Mouse (Mus musculus) intestine, embryonic 15.5 days (tissue): Measurements from ENCODE around the gene Ldhd. TPM values are rescaled to one million over a fixed set of nuclear protein-coding genes. Genes with fewer than 3 reads are reported as not detected.
A peak's percentile ranks its signal among the peaks of the same experiment; 100 is the strongest.

Experiments
- ATAC-seq: fragments of 200-750 bp; cut with Nextera tagmentation; 2 replicates; pipeline ENCODE4 v1.8.0; 2017; ENCODE audit warnings: moderate TSS enrichment, moderate library complexity
- H3K27ac ChIP-seq: fragments of 300-500 bp; sonication (generic); 2 replicates; pipeline ENCODE4 v1.5.1; 2015; ENCODE audit warnings: mild to moderate bottlenecking, inconsistent platforms
- H3K27me3 ChIP-seq: fragments of 300-500 bp; sonication (generic); replicated peaks from 2 replicates; pipeline ENCODE4 v1.6.1; 2015; ENCODE audit warnings: inconsistent platforms
- H3K36me3 ChIP-seq: fragments of 300-500 bp; sonication (generic); 2 replicates; pipeline ENCODE4 v1.6.1; 2015; ENCODE audit warnings: inconsistent platforms
- H3K4me1 ChIP-seq: fragments of 300-500 bp; sonication (generic); replicated peaks from 2 replicates; pipeline ENCODE4 v1.6.1; 2015; ENCODE audit warnings: inconsistent platforms
- H3K4me2 ChIP-seq: fragments of 300-500 bp; sonication (generic); replicated peaks from 2 replicates; pipeline ENCODE4 v1.6.1; 2015; ENCODE audit warnings: mild to moderate bottlenecking, inconsistent platforms
- H3K4me3 ChIP-seq: fragments of 300-500 bp; sonication (generic); replicated peaks from 2 replicates; pipeline ENCODE4 v1.5.1; 2015; ENCODE audit warnings: inconsistent platforms
- H3K9ac ChIP-seq: fragments of 300-500 bp; sonication (generic); 2 replicates; pipeline ENCODE4 v1.6.1; 2015; ENCODE audit warnings: inconsistent platforms
- H3K9me3 ChIP-seq: fragments of 300-500 bp; sonication (generic); 2 replicates; pipeline ENCODE4 v1.6.1; 2016; ENCODE audit warnings: inconsistent platforms
- WGBS: fragments of 180-500 bp; shearing (Covaris S2); methylation state at CpG from one replicate; pipeline ENCODE4 v1.1.7; 2015; 5-methylcytosine and 5-hydroxymethylcytosine counted together
- polyA plus RNA-seq: library from polyadenylated mRNA; unstranded; fragments of >200 nt; fragmentation: Nextera tagmentation; extraction: Ambion mirVana; gene quantifications from 2 replicates; pipeline ENCODE4 v1.2.1, GENCODE M21; 2015

Ldhd gene
- polyA plus RNA-seq, 1 experiment from 2014 or later = 1.6 TPM

GRCm38 (mm10) chr8:111626528-111626820, 3.7 kb downstream of the Ldhd start:
- Histone ChIP-seq H3K36me3 (no peaks in the 10 kb centered on the region), H3K4me2 (no peak overlapping the region), H3K9ac (no peak overlapping the region), H3K4me1 (peaks cover 9% of the 10 kb centered on the region; the same call in 1 of the 2 replicates), H3K9me3 (no peaks in the 10 kb centered on the region), H3K27ac (no peak overlapping the region), H3K4me3 (no peak overlapping the region), H3K27me3 (no peaks in the 10 kb centered on the region)
- no peak for ATAC-seq
- 61% methylated on average over 8 of the region's 8 CpGs for WGBS

DNA sequence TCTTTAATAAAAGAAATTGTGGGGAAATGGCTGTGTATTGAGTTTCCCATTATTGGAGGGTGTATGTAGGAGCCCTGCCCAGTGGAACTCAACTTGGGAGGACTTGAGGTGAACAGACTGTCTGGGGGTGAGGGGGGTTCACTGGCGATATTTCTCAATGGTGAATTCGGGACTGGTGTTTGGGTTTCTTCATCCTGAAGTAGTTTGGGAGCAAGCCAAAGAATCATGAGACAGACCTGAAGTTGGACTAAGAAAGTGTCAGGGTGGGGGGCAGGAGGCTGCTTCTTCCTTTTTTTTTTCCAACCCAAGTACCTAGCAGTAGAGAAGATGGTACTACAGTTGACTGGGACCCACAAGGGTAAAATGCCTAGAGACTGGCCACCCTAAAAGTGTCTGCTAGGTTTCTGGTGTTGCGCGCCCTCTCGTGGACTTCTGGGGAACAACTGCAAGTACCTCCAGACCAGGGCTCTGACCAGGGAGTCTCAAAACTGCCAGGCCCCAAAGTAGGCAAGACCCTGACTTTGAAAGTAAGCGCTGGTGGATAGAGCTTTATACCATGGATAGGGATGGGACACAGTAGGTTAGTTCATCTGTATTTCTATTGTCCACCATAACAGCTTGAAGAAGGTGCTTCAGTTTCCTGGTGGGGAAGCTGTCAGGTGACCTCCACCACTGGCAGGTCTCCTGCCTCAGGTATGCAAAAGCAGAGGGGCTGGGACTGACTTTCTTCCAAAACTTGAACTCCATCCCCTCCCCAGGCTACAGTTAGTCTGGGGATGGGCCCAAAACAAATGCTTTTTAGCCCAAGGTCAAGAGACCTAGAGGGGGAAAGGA, 4.3 kb downstream of the Ldhd start:
- WGBS = 27% methylated on average over 6 of the region's 6 CpGs
- no peak overlapping the region for H3K4me2 ChIP-seq
- no peak; the same call in 1 of the 2 replicates for ATAC-seq
- H3K9me3 ChIP-seq = no peaks in the 10 kb centered on the region
- peaks cover 9% of the 10 kb centered on the region; the same call in 1 of the 2 replicates for H3K4me1 ChIP-seq
- H3K36me3 ChIP-seq = no peaks in the 10 kb centered on the region
- H3K27me3 ChIP-seq = no peaks in the 10 kb centered on the region
- no peak overlapping the region for H3K9ac ChIP-seq
- H3K4me3 ChIP-seq = no peak overlapping the region
- H3K27ac ChIP-seq = no peak overlapping the region

DNA sequence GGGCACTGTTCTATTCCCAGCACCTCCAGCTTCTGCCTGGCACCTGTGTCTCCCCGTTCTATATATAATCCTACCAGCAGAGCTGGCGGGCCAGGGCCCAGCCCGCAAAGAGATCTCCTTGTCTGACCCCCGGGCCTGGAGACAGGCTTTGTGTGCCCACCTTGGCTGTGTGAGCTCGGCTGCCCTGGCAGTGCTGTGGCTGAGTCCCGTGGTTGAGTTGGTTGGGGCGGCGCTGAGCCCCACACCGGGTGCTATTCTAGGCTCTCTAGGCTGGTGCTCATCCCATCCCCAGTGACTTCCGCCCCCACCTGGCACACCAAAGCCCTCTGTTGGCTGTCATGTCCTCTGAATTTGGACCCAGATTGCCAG, 5.3 kb downstream of the Ldhd start:
- Histone ChIP-seq H3K27me3 (no peaks in the 10 kb centered on the region), H3K36me3 (no peaks in the 10 kb centered on the region), H3K27ac (no peak overlapping the region), H3K4me3 (no peak overlapping the region), H3K9me3 (no peaks in the 10 kb centered on the region), H3K9ac (no peak overlapping the region), H3K4me2 (no peak overlapping the region), H3K4me1 (peaks cover 10% of the 10 kb centered on the region; the same call in 1 of the 2 replicates)
- 92% methylated on average over 10 of the region's 10 CpGs for WGBS
- ATAC-seq = no peak

DNA sequence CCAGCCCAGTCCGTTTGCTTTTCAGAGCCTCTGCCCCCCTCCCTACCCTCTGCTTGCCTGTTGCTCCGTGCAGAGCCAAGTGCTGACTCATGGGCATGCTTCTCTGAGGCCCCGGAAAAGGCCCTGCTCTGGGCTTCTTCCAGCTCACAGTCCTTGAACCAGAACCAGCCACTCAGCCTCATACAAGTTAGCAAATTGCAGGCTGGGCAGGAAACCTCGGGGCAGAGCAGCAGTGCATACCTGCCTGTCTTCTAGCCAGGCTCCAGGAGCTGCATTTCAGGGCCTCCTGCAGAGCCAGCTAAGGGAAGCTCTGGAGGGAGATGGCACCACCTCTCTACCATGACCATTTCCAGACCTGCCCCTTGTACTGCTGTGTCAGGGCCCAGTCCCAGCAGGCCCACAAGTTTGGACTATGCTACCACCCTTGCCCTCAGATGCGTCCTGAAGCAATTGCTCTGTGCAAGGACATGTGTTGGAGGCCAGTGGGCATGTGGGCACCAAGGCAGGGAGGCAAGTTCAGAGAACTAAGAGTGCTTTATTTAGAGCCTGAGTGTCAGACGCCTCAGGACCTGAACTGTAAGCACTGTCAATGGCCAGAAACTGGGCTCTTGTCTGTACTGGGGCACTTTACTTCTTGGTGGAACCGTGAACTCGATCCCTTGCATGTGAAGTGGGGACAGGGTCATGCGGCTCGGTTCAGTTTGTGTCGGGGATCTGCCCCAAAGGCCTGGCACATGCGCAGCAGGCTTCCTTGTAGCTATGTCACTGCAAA, 5.9 kb downstream of the Ldhd start:
- Histone ChIP-seq H3K4me3 (no peak overlapping the region), H3K4me2 (no peak overlapping the region), H3K4me1 (peaks cover 11% of the 10 kb centered on the region; the same call in 1 of the 2 replicates), H3K27ac (0 out of 2 replicates have a peak overlapping the region, but pooled peaks have one; percentile 11), H3K36me3 (no peaks in the 10 kb centered on the region), H3K9ac (no peak overlapping the region), H3K9me3 (no peaks in the 10 kb centered on the region), H3K27me3 (no peaks in the 10 kb centered on the region)
- peak; percentile 28 for ATAC-seq
- 75% methylated on average over 12 of the region's 12 CpGs for WGBS

DNA sequence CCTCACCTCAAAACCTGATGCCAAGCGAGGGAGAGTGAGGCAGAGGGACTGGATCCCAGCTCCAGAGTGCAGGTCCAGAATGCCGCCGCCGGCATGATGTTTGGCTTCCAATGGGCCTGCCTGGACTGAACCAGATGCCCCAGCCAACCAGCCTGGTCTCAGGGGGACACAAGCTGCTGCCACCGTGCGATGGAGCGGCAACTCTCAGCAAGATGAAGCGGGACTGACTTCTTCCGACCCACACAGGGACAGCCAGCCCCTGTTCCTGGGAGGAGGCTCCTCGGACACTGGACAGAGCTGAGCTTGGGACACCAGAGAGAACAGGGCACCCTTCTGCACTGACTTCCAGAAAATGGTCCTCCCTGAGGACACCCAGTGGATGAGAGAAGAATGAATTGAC, 7.6 kb downstream of the Ldhd start:
- H3K4me3 ChIP-seq = no peak overlapping the region
- 94% methylated on average over 10 of the region's 10 CpGs for WGBS
- H3K4me1 ChIP-seq = peaks cover 11% of the 10 kb centered on the region; the same call in 1 of the 2 replicates
- no peak for ATAC-seq
- no peak overlapping the region for H3K27ac ChIP-seq
- no peaks in the 10 kb centered on the region for H3K9me3 ChIP-seq
- H3K27me3 ChIP-seq = no peaks in the 10 kb centered on the region
- no peak overlapping the region for H3K9ac ChIP-seq
- no peaks in the 10 kb centered on the region for H3K36me3 ChIP-seq
- no peak overlapping the region for H3K4me2 ChIP-seq

- H3K36me3 ChIP-seq = no peaks in the 10 kb centered on the region
- 79% methylated on average over 3 of the region's 3 CpGs for WGBS
- no peak overlapping the region for H3K9ac ChIP-seq
- H3K9me3 ChIP-seq = no peaks in the 10 kb centered on the region
- no peaks in the 10 kb centered on the region for H3K27me3 ChIP-seq
- no peak overlapping the region for H3K27ac ChIP-seq
- H3K4me1 ChIP-seq = peaks cover 11% of the 10 kb centered on the region; the same call in 1 of the 2 replicates
- ATAC-seq = no peak
- no peak overlapping the region for H3K4me2 ChIP-seq
- no peak overlapping the region for H3K4me3 ChIP-seq
Measured at GRCm38 (mm10) chr8:111622104-111622503, 8.1 kb downstream of the Ldhd start.

DNA sequence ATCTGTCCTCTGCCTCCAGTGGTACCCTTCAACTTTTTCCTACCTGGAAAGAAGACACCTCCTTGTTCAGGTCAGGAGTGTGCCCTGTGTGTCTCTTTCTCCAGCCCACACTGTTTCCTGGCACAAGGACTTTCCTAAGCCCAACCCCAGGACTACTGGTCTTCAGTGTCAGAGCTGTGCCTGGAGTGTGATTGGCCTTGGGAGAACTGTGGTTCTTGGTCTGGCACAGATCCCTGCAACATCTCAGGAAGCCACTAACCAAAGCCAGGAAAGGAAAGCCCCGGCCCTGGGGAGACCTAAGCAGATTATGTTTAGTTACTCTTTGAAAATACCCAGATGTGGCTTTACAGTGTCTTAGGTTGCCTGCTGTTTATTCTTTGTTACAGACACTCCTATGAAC, 10.2 kb downstream of the Ldhd start:
- Histone ChIP-seq H3K27ac (no peak overlapping the region; the same call in 1 of the 2 replicates), H3K36me3 (no peaks in the 10 kb centered on the region), H3K4me2 (no peak overlapping the region), H3K4me1 (peaks cover 14% of the 10 kb centered on the region; the same call in 1 of the 2 replicates), H3K9me3 (no peaks in the 10 kb centered on the region), H3K9ac (no peak overlapping the region), H3K27me3 (no peaks in the 10 kb centered on the region), H3K4me3 (no peak overlapping the region)
- ATAC-seq = no peak
- WGBS = 43% methylated on average over 1 of the region's 1 CpGs

- ATAC-seq = no peak
- Histone ChIP-seq H3K9ac (no peak overlapping the region), H3K27ac (no peak overlapping the region), H3K4me3 (no peak overlapping the region), H3K36me3 (no peaks in the 10 kb centered on the region), H3K4me1 (peaks cover 6% of the 10 kb centered on the region; the same call in 1 of the 2 replicates), H3K27me3 (no peaks in the 10 kb centered on the region), H3K9me3 (no peaks in the 10 kb centered on the region), H3K4me2 (no peak overlapping the region)
- WGBS = 94% methylated on average over 4 of the region's 4 CpGs
Measured at GRCm38 (mm10) chr8:111618273-111618672, 11.9 kb downstream of the Ldhd start.

- 68% methylated on average over 6 of the region's 6 CpGs for WGBS
Measured at GRCm38 (mm10) chr8:111617812-111618211, 12.4 kb downstream of the Ldhd start.

DNA sequence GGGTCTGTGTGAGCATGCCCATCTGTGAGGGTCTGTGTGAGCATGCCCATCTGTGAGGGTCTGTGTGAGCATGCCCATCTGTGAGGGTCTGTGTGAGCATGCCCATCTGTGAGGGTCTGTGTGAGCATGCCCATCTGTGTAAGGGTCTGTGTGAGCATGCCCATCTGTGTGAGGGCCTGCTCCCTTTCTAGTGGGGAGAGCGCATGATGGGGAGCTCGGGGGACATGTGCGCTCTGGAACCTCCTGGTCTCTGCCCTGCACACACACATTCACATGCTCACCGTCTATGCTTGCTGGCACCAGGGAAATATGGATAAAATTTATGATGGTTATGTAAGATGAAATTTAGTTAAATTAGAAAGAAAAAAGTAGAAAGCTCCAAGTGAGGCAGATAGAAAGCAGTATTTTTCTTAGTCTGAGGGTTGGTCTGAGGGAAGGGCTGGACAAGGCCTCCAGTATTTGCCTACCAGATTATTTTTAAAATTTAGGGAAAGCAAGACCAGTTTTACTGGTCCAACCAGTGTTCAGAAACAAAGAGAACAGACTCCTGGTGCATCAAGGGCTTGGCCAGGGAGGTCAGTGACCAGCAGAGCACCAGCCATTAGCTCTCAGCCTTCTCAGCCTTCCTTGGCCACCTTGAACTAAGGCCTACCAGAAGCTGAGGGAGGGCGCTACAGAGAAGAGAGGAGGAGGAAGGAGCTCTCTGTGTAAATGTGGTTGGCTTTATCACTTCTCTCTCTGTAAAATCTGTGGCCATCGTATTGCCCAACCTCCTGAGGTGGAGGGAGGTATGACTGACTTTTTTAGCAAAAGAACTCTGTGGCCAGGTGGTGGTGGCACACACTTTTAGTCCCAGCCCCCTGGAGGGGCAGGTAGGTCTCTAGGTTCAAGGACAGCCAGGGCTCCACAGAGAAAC, 15.1 kb downstream of the Ldhd start:
- Histone ChIP-seq H3K9ac (no peak overlapping the region), H3K27me3 (no peaks in the 10 kb centered on the region), H3K36me3 (no peaks in the 10 kb centered on the region), H3K4me2 (no peak overlapping the region), H3K9me3 (no peaks in the 10 kb centered on the region), H3K4me3 (no peak overlapping the region), H3K4me1 (peaks cover 6% of the 10 kb centered on the region; the same call in 1 of the 2 replicates), H3K27ac (no peak overlapping the region)
- WGBS = 85% methylated on average over 6 of the region's 6 CpGs
- ATAC-seq = 0 out of 2 replicates have a peak, but pooled peaks have one; percentile 32

More at GRCm38 (mm10) chr8:111617812-111618211, 12.4 kb downstream of the Ldhd start:
- H3K36me3 ChIP-seq = no peaks in the 10 kb centered on the region
- H3K4me1 ChIP-seq = peaks cover 6% of the 10 kb centered on the region; the same call in 1 of the 2 replicates
- H3K4me3 ChIP-seq = no peak overlapping the region
- ATAC-seq = no peak
- H3K27me3 ChIP-seq = no peaks in the 10 kb centered on the region
- no peak overlapping the region for H3K27ac ChIP-seq
- H3K9me3 ChIP-seq = no peaks in the 10 kb centered on the region
- no peak overlapping the region for H3K4me2 ChIP-seq
- no peak overlapping the region for H3K9ac ChIP-seq

DNA sequence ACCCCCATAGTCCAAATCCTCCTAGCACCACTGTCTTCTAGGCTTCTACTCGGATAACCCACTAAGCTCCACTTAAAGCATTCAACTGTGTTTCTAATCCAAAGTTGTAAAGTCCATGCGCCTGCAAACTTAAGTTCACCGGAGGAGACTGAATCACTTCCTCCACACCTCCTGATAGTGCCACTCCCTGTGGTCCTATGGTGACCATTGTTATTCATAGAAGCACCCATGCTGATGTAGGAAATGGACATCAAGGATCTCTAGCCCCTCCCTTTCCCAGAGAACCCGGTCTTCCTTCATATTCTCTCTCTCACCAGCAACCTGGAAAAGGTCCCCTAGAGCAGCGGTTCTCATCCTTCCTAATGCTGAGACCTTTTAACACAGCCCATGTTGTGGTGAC, 17.0 kb downstream of the Ldhd start:
- no peak overlapping the region for H3K27ac ChIP-seq
- ATAC-seq = peak; percentile 48; the same call in 1 of the 2 replicates
- H3K4me3 ChIP-seq = no peak overlapping the region
- WGBS = 73% methylated on average over 5 of the region's 5 CpGs
- no peaks in the 10 kb centered on the region for H3K27me3 ChIP-seq
- no peaks in the 10 kb centered on the region for H3K36me3 ChIP-seq
- no peak overlapping the region for H3K9ac ChIP-seq
- no peak overlapping the region for H3K4me2 ChIP-seq
- H3K4me1 ChIP-seq = 0 out of 2 replicates have a peak, but pooled peaks cover 3% of the 10 kb centered on the region
- H3K9me3 ChIP-seq = no peaks in the 10 kb centered on the region

DNA sequence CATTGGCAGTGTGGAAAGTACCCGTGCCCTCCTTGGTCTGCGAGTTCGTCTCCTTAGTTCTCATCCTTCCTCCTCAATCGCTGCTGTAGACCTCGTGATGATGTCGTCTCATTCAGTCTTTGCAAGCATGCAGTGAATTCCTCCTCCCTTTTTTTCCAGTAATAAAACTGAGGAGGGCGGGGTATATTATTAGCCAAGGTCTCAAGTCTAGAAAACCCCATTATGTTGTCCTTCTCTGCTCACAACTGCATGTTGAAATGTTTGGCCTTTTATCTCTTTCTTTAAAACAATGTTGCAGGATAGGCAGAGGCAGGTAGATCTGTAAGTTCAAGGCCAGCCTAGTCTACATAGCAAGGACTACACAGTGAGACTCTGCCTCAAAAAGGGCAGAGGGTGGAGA, 22.8 kb downstream of the Ldhd start:
- Histone ChIP-seq H3K4me2 (no peak overlapping the region), H3K4me3 (no peak overlapping the region), H3K4me1 (peaks cover 8% of the 10 kb centered on the region), H3K36me3 (no peaks in the 10 kb centered on the region), H3K27ac (no peak overlapping the region), H3K9ac (no peak overlapping the region), H3K9me3 (no peaks in the 10 kb centered on the region), H3K27me3 (no peaks in the 10 kb centered on the region)
- ATAC-seq = peak; percentile 75
- 73% methylated on average over 7 of the region's 7 CpGs for WGBS
